Mouse (Mus musculus): Measurements from ENCODE around the gene Nelfcd. TPM values are rescaled to one million over a fixed set of nuclear protein-coding genes. Genes with fewer than 3 reads are reported as not detected.

The Nelfcd gene
- polyA plus RNA-seq, 1 experiment from 2014 or later: 164 TPM

DNA sequence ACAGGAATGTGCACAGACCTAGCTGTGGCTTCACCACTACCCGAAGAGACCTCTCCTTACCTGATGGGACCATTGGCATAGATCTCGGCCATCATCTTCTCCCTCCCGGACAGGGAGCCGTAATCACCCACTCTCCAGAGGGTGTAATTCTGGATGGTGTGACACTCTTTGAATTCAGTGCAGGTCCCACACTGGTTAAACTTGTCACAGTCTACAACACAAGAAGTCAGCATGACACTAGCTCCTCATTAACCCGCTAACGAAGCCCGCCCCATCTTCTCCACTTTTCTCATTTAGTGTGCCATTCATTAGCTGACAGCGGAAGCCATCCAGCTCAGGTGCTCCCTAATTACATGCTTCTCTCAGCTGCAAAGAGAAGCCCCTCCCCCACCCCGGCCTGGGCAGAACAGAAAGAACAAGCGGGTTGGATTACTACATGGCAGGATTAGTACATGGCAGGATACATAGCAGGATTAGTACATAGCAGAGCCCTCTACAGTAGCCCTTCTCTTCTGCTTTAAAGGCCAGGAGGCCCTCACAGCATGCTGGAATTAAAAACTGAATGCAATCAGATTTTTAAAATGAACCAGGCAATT is 13.5 kb downstream of the Nelfcd start:
- H3K9ac ChIP-seq (ENCODE audit: low read length): no peak overlapping the region
- DNase-seq (ENCODE audit: low spot score, missing footprints) (peak; percentile 62), ATAC-seq (ENCODE audit: low FRiP score) (no peak)
- no peak overlapping the region for H3K4me2 ChIP-seq
- H3K4me3 ChIP-seq (ENCODE audit: low read depth, low read length): no peak overlapping the region
- H3K9me3 ChIP-seq (ENCODE audit: control insufficient read depth, low read length): no peaks in the 10 kb centered on the region
- peaks cover 38% of the 10 kb centered on the region for H3K36me3 ChIP-seq (ENCODE audit: control insufficient read depth, insufficient read depth, low read length)
- 82% methylated on average over 10 of the region's 10 CpGs for WGBS
- H3K27me3 ChIP-seq (ENCODE audit: control insufficient read depth, insufficient read depth, low read length): no peaks in the 10 kb centered on the region
- H3K27ac ChIP-seq (ENCODE audit: low read depth, low read length): no peak overlapping the region
- no peaks in the 10 kb centered on the region for H3K4me1 ChIP-seq (ENCODE audit: control insufficient read depth, insufficient read depth, low read length)

DNA sequence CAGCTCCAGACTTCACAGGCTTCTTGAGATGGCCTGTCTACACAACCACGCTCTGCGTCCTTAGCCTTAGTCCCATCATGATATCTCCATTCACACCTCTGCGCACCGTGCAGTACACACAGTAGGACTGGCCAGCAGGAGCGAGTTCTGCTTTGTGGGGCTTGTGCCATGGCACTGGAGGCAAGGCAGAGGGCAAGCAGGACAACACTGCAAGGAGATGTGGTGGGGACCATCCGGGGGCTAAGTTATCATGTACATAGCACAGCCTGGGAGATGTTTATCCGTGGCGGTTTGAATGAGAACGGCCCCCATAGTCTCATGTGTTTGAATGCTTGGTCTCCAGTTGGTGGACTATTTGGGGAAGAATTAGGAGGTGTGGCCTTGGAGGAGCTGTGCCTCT is 19.3 kb downstream of the Nelfcd start:
- H3K36me3 ChIP-seq (ENCODE audit: control insufficient read depth, insufficient read depth, low read length): peaks cover 3% of the 10 kb centered on the region; the same call in 1 of the 2 replicates

GRCm38 (mm10) chr2:174436076-174436701 is 20.6 kb downstream of the Nelfcd start:
- no peak overlapping the region for H3K27ac ChIP-seq (ENCODE audit: low read depth, low read length)
- no peak overlapping the region for H3K4me3 ChIP-seq (ENCODE audit: low read depth, low read length)
- H3K4me2 ChIP-seq: no peak overlapping the region
- WGBS: 95% methylated on average over 25 of the region's 26 CpGs
- peaks cover 16% of the 10 kb centered on the region; the same call in 1 of the 2 replicates for H3K4me1 ChIP-seq (ENCODE audit: control insufficient read depth, insufficient read depth, low read length)
- no peak overlapping the region for H3K9ac ChIP-seq (ENCODE audit: low read length)
- DNase-seq (ENCODE audit: low spot score, missing footprints) (peak; percentile 4), ATAC-seq (ENCODE audit: low FRiP score) (no peak)
- no peaks in the 10 kb centered on the region for H3K9me3 ChIP-seq (ENCODE audit: control insufficient read depth, low read length)
- H3K27me3 ChIP-seq (ENCODE audit: control insufficient read depth, insufficient read depth, low read length): no peaks in the 10 kb centered on the region
- peaks cover 3% of the 10 kb centered on the region; the same call in 1 of the 2 replicates for H3K36me3 ChIP-seq (ENCODE audit: control insufficient read depth, insufficient read depth, low read length)

More for the DNA sequence above, 19.3 kb downstream of the Nelfcd start:
- H3K4me1 ChIP-seq (ENCODE audit: control insufficient read depth, insufficient read depth, low read length): peaks cover 16% of the 10 kb centered on the region; the same call in 1 of the 2 replicates
- no peak overlapping the region for H3K4me3 ChIP-seq (ENCODE audit: low read depth, low read length)
- no peaks in the 10 kb centered on the region for H3K9me3 ChIP-seq (ENCODE audit: control insufficient read depth, low read length)
- H3K27me3 ChIP-seq (ENCODE audit: control insufficient read depth, insufficient read depth, low read length): no peaks in the 10 kb centered on the region
- H3K9ac ChIP-seq (ENCODE audit: low read length): no peak overlapping the region
- H3K27ac ChIP-seq (ENCODE audit: low read depth, low read length): no peak overlapping the region
- WGBS: 94% methylated on average over 9 of the region's 9 CpGs
- DNase-seq (ENCODE audit: low spot score, missing footprints): peak; percentile 66
- no peak overlapping the region for H3K4me2 ChIP-seq
- ATAC-seq (ENCODE audit: low FRiP score): no peak

- H3K4me3 ChIP-seq (ENCODE audit: low read depth, low read length): no peak overlapping the region
- no peaks in the 10 kb centered on the region for H3K27me3 ChIP-seq (ENCODE audit: control insufficient read depth, insufficient read depth, low read length)
- H3K27ac ChIP-seq (ENCODE audit: low read depth, low read length): no peak overlapping the region
- H3K4me2 ChIP-seq: no peak overlapping the region
- peaks cover 3% of the 10 kb centered on the region; the same call in 1 of the 2 replicates for H3K36me3 ChIP-seq (ENCODE audit: control insufficient read depth, insufficient read depth, low read length)
- no peak for ATAC-seq (ENCODE audit: low FRiP score)
- WGBS: 95% methylated on average over 7 of the region's 7 CpGs
- peaks cover 16% of the 10 kb centered on the region; the same call in 1 of the 2 replicates for H3K4me1 ChIP-seq (ENCODE audit: control insufficient read depth, insufficient read depth, low read length)
- peak; percentile 78 for DNase-seq (ENCODE audit: low spot score, missing footprints)
- no peak overlapping the region for H3K9ac ChIP-seq (ENCODE audit: low read length)
- H3K9me3 ChIP-seq (ENCODE audit: control insufficient read depth, low read length): no peaks in the 10 kb centered on the region
Measured at GRCm38 (mm10) chr2:174436916-174437696, 21.5 kb downstream of the Nelfcd start.

GRCm38 (mm10) chr2:174437697-174437982 is 22.0 kb downstream of the Nelfcd start:
- 92% methylated on average over 4 of the region's 4 CpGs for WGBS
- Histone ChIP-seq H3K27ac (ENCODE audit: low read depth, low read length) (no peak overlapping the region), H3K9ac (ENCODE audit: low read length) (peak overlapping the region; percentile 66), H3K4me2 (peak overlapping the region; percentile 68), H3K27me3 (ENCODE audit: control insufficient read depth, insufficient read depth, low read length) (no peaks in the 10 kb centered on the region), H3K9me3 (ENCODE audit: control insufficient read depth, low read length) (no peaks in the 10 kb centered on the region), H3K4me3 (ENCODE audit: low read depth, low read length) (no peak overlapping the region), H3K36me3 (ENCODE audit: control insufficient read depth, insufficient read depth, low read length) (no peaks in the 10 kb centered on the region), H3K4me1 (ENCODE audit: control insufficient read depth, insufficient read depth, low read length) (peaks cover 16% of the 10 kb centered on the region; the same call in 1 of the 2 replicates)
- DNase-seq (ENCODE audit: low spot score, missing footprints) (no peak), ATAC-seq (ENCODE audit: low FRiP score) (no peak)

GRCm38 (mm10) chr2:174438181-174438580 is 22.6 kb downstream of the Nelfcd start:
- H3K27ac ChIP-seq (ENCODE audit: low read depth, low read length): peak overlapping the region; percentile 21; the same call in 1 of the 2 replicates
- peak overlapping the region; percentile 66 for H3K9ac ChIP-seq (ENCODE audit: low read length)
- peak; percentile 12 for ATAC-seq (ENCODE audit: low FRiP score)

GRCm38 (mm10) chr2:174438737-174439449 is 23.3 kb downstream of the Nelfcd start, which contains the start of gene Ctsz:
TSS of gene Ctsz (minus strand) at chr2:174439039.
- ATAC-seq (ENCODE audit: low FRiP score): peak; percentile 86
- H3K4me1 ChIP-seq (ENCODE audit: control insufficient read depth, insufficient read depth, low read length): peaks cover 16% of the 10 kb centered on the region; the same call in 1 of the 2 replicates
- H3K27ac ChIP-seq (ENCODE audit: low read depth, low read length): peak within 1 kb of the TSS; percentile 21; the same call in 1 of the 2 replicates
- under 1% methylated on average over 35 of the region's 38 CpGs for WGBS
- no peaks in the 10 kb centered on the region for H3K9me3 ChIP-seq (ENCODE audit: control insufficient read depth, low read length)
- H3K4me2 ChIP-seq: peak within 1 kb of the TSS; percentile 68
- H3K4me3 ChIP-seq (ENCODE audit: low read depth, low read length): peak within 1 kb of the TSS; percentile 51
- H3K36me3 ChIP-seq (ENCODE audit: control insufficient read depth, insufficient read depth, low read length): no peaks in the 10 kb centered on the region
- peak; percentile 96 for DNase-seq (ENCODE audit: low spot score, missing footprints)
- H3K9ac ChIP-seq (ENCODE audit: low read length): peak within 1 kb of the TSS; percentile 66
- H3K27me3 ChIP-seq (ENCODE audit: control insufficient read depth, insufficient read depth, low read length): no peaks in the 10 kb centered on the region

More at GRCm38 (mm10) chr2:174438181-174438580, 22.6 kb downstream of the Nelfcd start:
- Histone ChIP-seq H3K9me3 (ENCODE audit: control insufficient read depth, low read length) (no peaks in the 10 kb centered on the region), H3K27me3 (ENCODE audit: control insufficient read depth, insufficient read depth, low read length) (no peaks in the 10 kb centered on the region), H3K4me2 (peak overlapping the region; percentile 68), H3K36me3 (ENCODE audit: control insufficient read depth, insufficient read depth, low read length) (no peaks in the 10 kb centered on the region), H3K4me1 (ENCODE audit: control insufficient read depth, insufficient read depth, low read length) (peaks cover 16% of the 10 kb centered on the region; the same call in 1 of the 2 replicates), H3K4me3 (ENCODE audit: low read depth, low read length) (peak overlapping the region; percentile 51)
- 65% methylated on average over 11 of the region's 11 CpGs for WGBS
- no peak for DNase-seq (ENCODE audit: low spot score, missing footprints)

- 46% methylated on average over 5 of the region's 5 CpGs for whole genome bisulfite sequencing
- peak; percentile 81 for DNase-seq (ENCODE audit: low spot score, missing footprints)
- Histone ChIP-seq H3K4me3 (ENCODE audit: low read depth, low read length) (0 out of 2 replicates have a peak overlapping the region, but pooled peaks have one; percentile 51), H3K36me3 (ENCODE audit: control insufficient read depth, insufficient read depth, low read length) (no peaks in the 10 kb centered on the region), H3K9me3 (ENCODE audit: control insufficient read depth, low read length) (no peaks in the 10 kb centered on the region), H3K4me1 (ENCODE audit: control insufficient read depth, insufficient read depth, low read length) (peaks cover 16% of the 10 kb centered on the region; the same call in 1 of the 2 replicates), H3K27me3 (ENCODE audit: control insufficient read depth, insufficient read depth, low read length) (no peaks in the 10 kb centered on the region), H3K9ac (ENCODE audit: low read length) (no peak overlapping the region; the same call in 1 of the 2 replicates), H3K27ac (ENCODE audit: low read depth, low read length) (no peak overlapping the region), H3K4me2 (peak overlapping the region; percentile 68)
- ATAC-seq (ENCODE audit: low FRiP score): no peak
Measured at GRCm38 (mm10) chr2:174439450-174439838, 23.8 kb downstream of the Nelfcd start.
